ENCODE assay signal across 9 mouse cellular contexts in the genomic region with DNA sequence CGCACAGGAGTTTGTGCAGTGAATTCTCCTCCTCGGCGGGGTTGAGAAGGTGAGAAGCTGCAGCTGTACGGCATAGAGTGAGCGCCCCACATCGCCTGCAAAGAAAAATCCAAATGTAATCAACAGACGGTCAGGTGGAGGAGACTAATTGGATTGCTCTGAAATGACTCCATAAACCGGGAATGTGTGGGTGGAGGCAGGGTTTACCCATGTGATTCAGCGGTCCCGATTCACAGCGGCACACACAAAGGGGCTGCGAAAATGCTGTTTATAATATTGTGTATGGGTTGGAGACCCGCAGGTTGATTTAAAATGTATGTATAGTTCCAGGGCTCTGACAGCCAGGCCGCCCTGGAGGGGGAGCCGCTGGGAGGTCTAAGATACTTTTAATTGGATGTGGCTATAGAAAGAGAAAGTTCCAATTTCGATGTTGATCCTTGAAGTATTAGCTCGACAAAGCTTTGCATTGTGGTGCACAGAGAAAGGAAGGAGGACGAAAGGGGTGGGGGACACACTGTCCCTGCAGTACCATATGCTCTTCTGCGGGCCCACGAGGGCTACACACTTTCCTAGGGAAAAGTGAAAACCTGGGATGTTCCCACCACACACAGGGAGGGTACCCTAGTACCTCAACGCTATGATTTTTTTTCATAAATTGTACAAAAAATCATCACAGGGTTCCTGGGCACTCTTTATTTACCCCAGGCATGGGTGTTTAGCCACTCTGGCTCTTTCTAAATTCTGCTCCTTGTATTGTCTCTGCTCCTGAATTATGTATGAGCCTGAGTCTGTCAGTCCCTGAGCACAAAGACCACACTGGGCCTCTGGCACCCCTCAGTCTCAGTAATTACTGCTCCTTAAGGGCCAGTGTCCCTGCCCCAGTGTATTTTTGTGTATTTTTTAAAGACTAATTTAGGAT.
DNase-seq lines count a peak whose midpoint lies in the region; ATAC-seq and TF ChIP-seq lines count a peak whose summit lies in the region.
"Had no signal": no experiment of that assay in that cellular context is flagged by ENCODE, and none has a peak within 500 bp of the region (broad histone marks: within the 10 kb centered on the region; RNA-seq: fewer than 3 reads in every experiment).

No protein-coding gene starts in this region.

- TF ChIP-seq POLR2A in thymus, adult 2 months (IDR thresholded peaks at IDR 0.05; ENCODE audit: control insufficient read depth, extremely low read depth, insufficient read depth, low read length, poor library complexity) = no peak

- peak overlapping the region; percentile 41 for H3K4me2 ChIP-seq in kidney, embryonic 16.5 days (replicated peaks; ENCODE audit: low read depth, low read length)
- peak overlapping the region; percentile 44 for H3K4me2 ChIP-seq in neural tube, embryonic 13.5 days

- 27% methylated on average over 21 of the region's 21 CpGs for WGBS in kidney, embryonic 16.5 days
- 14% methylated on average over 21 of the region's 21 CpGs for WGBS in forebrain, embryonic 10.5 days
- WGBS in neural tube, embryonic 13.5 days = 11% methylated on average over 21 of the region's 21 CpGs
- WGBS in thymus, adult 2 months = 71% methylated on average over 21 of the region's 21 CpGs

- H3K4me1 ChIP-seq in kidney, embryonic 16.5 days (ENCODE audit: insufficient read depth, low read length) = no peaks in the 10 kb centered on the region; the same call in none of the 2 replicates
- peaks cover 71% of the 10 kb centered on the region for H3K4me1 ChIP-seq in forebrain, embryonic 10.5 days
- H3K4me1 ChIP-seq in neural tube, embryonic 13.5 days (replicated peaks) = peaks cover 48% of the 10 kb centered on the region
- no peaks in the 10 kb centered on the region for H3K4me1 ChIP-seq in thymus, adult 2 months (replicated peaks; ENCODE audit: control insufficient read depth, insufficient read depth, low read length)

- H3K4me3 ChIP-seq in kidney, embryonic 16.5 days (ENCODE audit: low read length) = peak overlapping the region; percentile 9; the same call in 1 of the 2 replicates
- peak overlapping the region; percentile 28 for H3K4me3 ChIP-seq in forebrain, embryonic 10.5 days
- H3K4me3 ChIP-seq in neural tube, embryonic 13.5 days = peak overlapping the region; percentile 9; the same call in 1 of the 2 replicates
- H3K4me3 ChIP-seq in thymus, adult 2 months (ENCODE audit: control insufficient read depth, insufficient read depth, low read length) = no peak overlapping the region
- H3K4me3 ChIP-seq: erythroblast, embryonic 14.5 days had no signal

- peak overlapping the region; percentile 36; the same call in 1 of the 2 replicates for H3K9ac ChIP-seq in kidney, embryonic 16.5 days (replicated peaks; ENCODE audit: low read length)
- H3K9ac ChIP-seq in neural tube, embryonic 13.5 days = peak overlapping the region; percentile 54; the same call in 1 of the 2 replicates

- ATAC-seq in kidney, embryonic 16.5 days (ENCODE audit: low FRiP score, low TSS enrichment) = peak; percentile 42; the same call in 1 of the 2 replicates
- ATAC-seq in neural tube, embryonic 13.5 days (ENCODE audit: low read depth) = peak; percentile 73

- TF ChIP-seq CTCF in thymus, adult 2 months (IDR thresholded peaks at IDR 0.05; ENCODE audit: borderline replicate concordance, control insufficient read depth, extremely low read depth, insufficient read depth, low read length, poor library complexity) = no peak

- no peaks in the 10 kb centered on the region for H3K9me3 ChIP-seq in kidney, embryonic 16.5 days (ENCODE audit: low read length)
- no peaks in the 10 kb centered on the region for H3K9me3 ChIP-seq in forebrain, embryonic 10.5 days
- no peaks in the 10 kb centered on the region for H3K9me3 ChIP-seq in neural tube, embryonic 13.5 days

- no peak for DNase-seq in kidney, postnatal 25 days
- DNase-seq in forebrain, embryonic 10.5 days (ENCODE audit: extremely low spot score, low spot score) = peak; percentile 77
- DNase-seq in layer of hippocampus, adult 9-11 months = peak; percentile 44
- no peak for DNase-seq in thymus, adult 2 months
- no peak for DNase-seq in heart, adult 18-20 months
- no peak for DNase-seq in heart, adult 9 months (ENCODE audit: low spot score in 2 of 2)

- no peak overlapping the region for H3K27ac ChIP-seq in kidney, embryonic 16.5 days (ENCODE audit: low read length)
- peak overlapping the region; percentile 86 for H3K27ac ChIP-seq in forebrain, embryonic 10.5 days
- peak overlapping the region; percentile 92 for H3K27ac ChIP-seq in neural tube, embryonic 13.5 days (replicated peaks)
- no peak overlapping the region for H3K27ac ChIP-seq in thymus, adult 2 months (ENCODE audit: control insufficient read depth, insufficient read depth, low read length)

- H3K36me3 ChIP-seq in kidney, embryonic 16.5 days (ENCODE audit: insufficient read depth, low read length) = no peaks in the 10 kb centered on the region
- no peaks in the 10 kb centered on the region for H3K36me3 ChIP-seq in forebrain, embryonic 10.5 days (replicated peaks)
- no peaks in the 10 kb centered on the region for H3K36me3 ChIP-seq in neural tube, embryonic 13.5 days
- H3K36me3 ChIP-seq in thymus, adult 2 months (ENCODE audit: control insufficient read depth, insufficient read depth, low read length) = no peaks in the 10 kb centered on the region

- H3K27me3 ChIP-seq in kidney, embryonic 16.5 days (ENCODE audit: insufficient read depth, low read length) = no peaks in the 10 kb centered on the region
- H3K27me3 ChIP-seq in forebrain, embryonic 10.5 days (ENCODE audit: poor library complexity, severe bottlenecking) = peaks cover 87% of the 10 kb centered on the region
- H3K27me3 ChIP-seq in neural tube, embryonic 13.5 days = peaks cover 5% of the 10 kb centered on the region; the same call in 1 of the 2 replicates
- no peaks in the 10 kb centered on the region for H3K27me3 ChIP-seq in thymus, adult 2 months (ENCODE audit: control insufficient read depth, insufficient read depth, low read length)

Comparison
In these comparisons a context has a peak if more than half of its experiments do, and no peak if none do; other contexts are left out.
1. H3K27ac ChIP-seq: peak in forebrain, embryonic 10.5 days (single experiment) and neural tube, embryonic 13.5 days (single experiment); none in kidney, embryonic 16.5 days (single experiment) and thymus, adult 2 months (single experiment).
2. DNase-seq: peak in forebrain, embryonic 10.5 days (single experiment) and layer of hippocampus, adult 9-11 months (single experiment); none in kidney, postnatal 25 days (0 of 2), thymus, adult 2 months (single experiment), heart, adult 18-20 months (0 of 2) and heart, adult 9 months (0 of 2).